Mouse (Mus musculus): ENCODE measurements around the gene Hes3. TPM values are rescaled to one million over a fixed set of nuclear protein-coding genes. Genes with fewer than 3 reads are reported as not detected.
A peak's percentile ranks its signal among the peaks of the same experiment; 100 is the strongest.

Gene Hes3
- total RNA-seq, 1 experiment from 2014 or later: not detected

GRCm38 (mm10) chr4:152286183-152286582 lies 5.3 kb downstream of the Hes3 start:
- ATAC-seq (ENCODE audit: extremely low read depth, insufficient number of reproducible peaks, low FRiP score, poor library complexity, severe bottlenecking): no peak

DNA sequence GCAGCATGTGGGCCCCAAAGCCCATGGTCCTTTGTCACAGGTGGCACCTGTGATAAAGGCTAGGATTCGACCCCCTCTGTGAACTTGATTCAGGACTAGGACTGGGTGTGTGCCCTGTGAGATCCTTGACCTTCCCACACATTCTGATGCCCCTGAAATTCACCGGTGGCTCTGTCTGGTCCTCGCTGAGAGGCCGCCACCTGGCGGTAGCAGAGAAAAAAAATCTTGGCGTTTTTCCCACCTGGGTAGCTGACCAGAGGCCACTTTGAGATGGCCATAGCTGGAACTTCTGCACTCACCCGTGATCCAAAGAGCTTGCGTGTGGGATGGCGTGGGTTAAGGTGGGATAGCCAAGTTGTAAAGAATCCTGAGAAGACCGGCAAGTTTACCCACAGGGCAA lies 6.0 kb downstream of the Hes3 start:
- no peak for ATAC-seq (ENCODE audit: extremely low read depth, insufficient number of reproducible peaks, low FRiP score, poor library complexity, severe bottlenecking)

DNA sequence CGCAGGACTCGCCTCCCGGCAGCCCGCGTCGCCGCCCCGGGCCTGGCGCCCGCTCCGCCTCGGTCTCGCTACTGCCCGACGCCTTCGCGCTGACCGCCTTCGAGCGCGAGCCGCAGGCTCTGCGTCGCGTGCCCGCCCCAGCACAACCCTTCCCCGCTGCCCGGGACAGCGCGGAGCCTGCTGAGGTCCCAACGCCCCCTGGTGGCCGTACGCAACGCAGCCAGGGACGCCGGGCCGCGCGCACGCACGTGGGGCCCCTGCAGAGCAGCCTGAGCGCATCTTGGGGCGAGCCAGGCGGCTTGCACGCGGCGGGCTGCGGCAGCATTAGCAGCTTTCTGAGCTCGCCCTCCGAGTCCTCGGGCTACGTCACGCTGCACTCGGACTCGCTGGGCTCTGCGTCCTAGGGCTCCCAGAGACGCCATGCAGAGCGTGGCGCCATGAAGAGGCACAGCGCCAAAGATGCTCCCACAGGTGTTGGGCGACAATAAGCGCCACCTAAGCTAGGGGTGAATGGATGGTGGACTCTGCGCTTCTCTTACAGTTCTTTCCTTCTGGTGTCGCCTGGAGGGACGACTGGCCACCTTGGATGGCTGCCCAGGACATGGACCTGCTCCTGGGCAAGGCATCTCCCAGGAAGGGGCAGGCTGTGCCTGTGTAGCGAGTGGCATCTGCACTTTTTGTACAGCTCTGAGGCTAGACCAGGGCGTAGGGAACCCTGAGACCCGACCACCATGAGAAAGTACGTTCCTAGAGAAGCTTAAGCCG lies 8.1 kb downstream of the Hes3 start:
- ATAC-seq (ENCODE audit: extremely low read depth, insufficient number of reproducible peaks, low FRiP score, poor library complexity, severe bottlenecking): peak; percentile 50; the same call in 1 of the 2 replicates

GRCm38 (mm10) chr4:152282721-152283120 lies 8.7 kb downstream of the Hes3 start:
- no peak for ATAC-seq (ENCODE audit: extremely low read depth, insufficient number of reproducible peaks, low FRiP score, poor library complexity, severe bottlenecking)

DNA sequence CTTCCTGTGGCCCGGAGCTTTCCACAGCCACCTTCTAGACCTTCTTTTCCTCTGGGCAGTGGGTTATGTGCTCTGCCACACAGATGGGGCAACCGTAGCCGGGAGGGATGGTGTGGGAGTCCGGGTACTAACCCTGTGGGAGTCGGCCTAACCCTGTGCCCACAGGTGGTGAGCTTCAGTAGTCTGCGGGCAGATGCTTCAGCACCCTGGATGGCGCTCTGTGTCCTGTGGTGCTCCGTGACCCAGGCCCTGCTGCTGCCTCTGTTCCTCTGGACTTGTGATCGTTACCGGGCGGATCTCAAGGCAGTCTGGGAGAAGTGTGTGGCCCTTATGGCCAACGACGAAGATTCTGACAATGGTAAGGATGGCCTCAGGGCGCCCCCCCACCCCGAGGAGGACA lies 9.9 kb downstream of the Hes3 start:
- ATAC-seq (ENCODE audit: extremely low read depth, insufficient number of reproducible peaks, low FRiP score, poor library complexity, severe bottlenecking): no peak

DNA sequence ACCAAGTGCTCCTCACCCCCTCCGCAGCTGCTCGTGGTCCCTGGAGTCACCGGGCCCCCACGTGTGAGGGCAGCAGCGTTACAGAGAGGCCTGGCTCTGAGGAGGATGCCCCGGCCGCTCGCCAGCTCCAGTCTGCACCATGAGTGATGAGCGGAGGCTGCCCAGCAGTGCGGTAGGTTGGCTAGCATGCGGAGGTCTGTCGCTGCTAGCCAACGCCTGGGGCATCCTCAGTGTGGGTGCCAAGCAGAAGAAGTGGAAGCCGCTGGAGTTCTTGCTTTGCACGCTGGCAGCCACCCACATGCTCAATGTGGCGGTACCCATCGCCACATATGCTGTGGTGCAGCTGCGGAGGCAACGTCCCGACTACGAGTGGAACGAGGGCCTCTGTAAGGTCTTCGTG lies 12.5 kb downstream of the Hes3 start:
- no peak for ATAC-seq (ENCODE audit: extremely low read depth, insufficient number of reproducible peaks, low FRiP score, poor library complexity, severe bottlenecking)

DNA sequence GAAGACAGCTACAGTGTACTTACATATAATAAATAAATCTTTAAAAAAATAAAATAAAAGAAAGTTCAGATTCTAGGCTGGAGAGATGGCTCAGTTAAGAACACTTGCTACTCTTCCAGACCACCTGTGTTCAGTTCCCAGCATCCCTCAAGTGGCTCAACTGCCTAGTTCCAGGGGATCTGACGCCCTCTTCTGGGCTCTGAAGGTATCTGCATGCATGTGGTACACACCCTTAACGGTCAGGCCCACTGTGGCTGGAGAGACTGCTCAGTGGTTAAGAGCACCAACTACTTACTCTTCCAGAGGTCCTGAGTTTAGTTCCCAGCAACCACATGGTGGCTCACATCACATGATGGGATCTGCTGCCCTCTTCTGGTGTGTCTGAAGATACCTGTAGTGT lies 13.5 kb downstream of the Hes3 start:
- no peak for ATAC-seq (ENCODE audit: extremely low read depth, insufficient number of reproducible peaks, low FRiP score, poor library complexity, severe bottlenecking)

DNA sequence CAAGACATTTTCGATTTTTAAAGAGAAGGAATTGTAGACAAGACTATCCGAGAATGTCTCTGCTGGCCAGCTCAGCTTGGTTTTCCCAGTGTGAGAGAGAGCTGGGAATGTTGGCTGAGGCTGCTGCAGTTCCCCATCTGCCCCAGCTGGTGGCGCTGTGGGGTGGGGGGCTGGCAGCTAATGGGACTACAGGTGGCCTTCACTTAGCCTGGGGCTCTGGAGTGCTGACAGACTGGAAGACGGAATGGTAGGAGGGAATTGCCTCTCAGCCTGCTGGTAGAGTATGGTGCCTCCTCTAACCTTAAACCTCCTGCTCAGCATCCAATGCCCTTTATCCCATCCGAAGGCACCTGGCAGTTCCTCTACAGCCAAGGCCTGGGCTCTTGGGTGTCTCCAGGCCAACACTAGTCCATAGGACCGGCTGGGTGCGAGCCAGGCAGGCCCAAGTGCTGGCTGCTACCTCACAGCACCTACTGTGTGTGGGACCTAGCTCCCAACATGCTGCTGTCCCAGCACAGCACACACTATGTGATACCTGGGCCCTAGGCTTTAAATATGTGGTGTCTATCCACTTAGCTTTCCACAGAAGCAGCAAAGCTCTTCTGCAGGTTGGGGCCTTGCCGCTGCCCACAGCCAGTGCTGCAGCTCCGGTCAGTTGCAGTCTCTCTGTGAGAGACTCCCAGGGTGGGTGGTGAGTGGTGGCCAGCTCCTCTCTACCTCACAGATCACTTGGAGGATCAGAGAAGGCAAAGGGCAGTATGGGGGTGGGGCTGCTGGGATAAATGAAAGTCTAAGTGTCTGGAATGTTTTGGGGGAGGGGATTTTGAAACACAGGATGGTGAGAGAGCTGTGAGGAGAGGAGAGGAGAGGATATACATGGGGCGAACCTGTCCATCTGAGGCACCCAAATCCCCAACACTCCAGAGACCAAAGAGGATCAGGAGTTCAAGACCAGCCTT lies 14.8 kb downstream of the Hes3 start:
- no peak for ATAC-seq (ENCODE audit: extremely low read depth, insufficient number of reproducible peaks, low FRiP score, poor library complexity, severe bottlenecking)

DNA sequence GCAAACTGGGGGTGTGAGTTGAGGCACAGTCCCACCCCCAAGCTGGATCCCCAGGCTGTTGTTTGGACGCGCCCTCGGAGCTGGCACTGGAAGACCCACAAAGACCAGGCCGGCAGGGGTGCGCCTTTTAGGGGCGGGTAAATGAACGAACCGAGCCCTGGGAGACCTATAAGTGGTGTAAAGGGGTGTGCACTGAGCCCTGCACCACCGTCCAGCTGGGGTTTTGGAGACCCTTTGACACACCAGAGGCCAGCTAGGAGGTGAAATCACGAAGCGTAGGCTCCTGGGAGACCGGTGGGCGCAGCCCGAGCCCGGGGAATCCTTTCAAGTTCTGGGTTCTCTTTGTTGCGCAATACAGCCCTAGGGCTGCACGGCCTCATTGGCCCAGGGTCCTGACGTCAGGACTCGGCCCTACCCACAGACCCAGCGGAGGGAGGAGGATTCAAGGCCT lies 16.8 kb downstream of the Hes3 start:
- ATAC-seq (ENCODE audit: extremely low read depth, insufficient number of reproducible peaks, low FRiP score, poor library complexity, severe bottlenecking): no peak

- ATAC-seq (ENCODE audit: extremely low read depth, insufficient number of reproducible peaks, low FRiP score, poor library complexity, severe bottlenecking): no peak
Observed at GRCm38 (mm10) chr4:152273621-152274236, 17.7 kb downstream of the Hes3 start, which contains the start of gene Gpr153. Gene Gpr153, plus strand, starts transcription at chr4:152274232.

DNA sequence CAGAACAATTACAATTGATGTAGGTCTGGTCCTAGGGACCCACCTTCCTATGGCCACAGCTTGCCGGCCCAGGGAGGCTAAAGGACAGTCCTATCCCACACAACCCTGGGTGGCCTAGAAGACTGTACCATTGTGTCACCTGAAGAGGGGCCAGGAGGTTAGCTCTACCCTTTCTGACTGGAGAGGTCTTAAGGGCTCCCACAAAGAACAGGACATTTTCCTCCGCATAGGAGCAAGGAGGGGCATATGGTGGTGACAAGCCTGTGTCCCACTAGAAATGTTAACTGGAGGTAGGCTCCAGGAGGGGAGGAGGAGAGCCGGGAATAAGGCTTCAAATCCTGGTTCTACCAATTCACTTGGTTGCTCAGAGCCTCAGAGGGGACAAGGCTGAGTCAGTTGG lies 18.3 kb downstream of the Hes3 start:
- ATAC-seq (ENCODE audit: extremely low read depth, insufficient number of reproducible peaks, low FRiP score, poor library complexity, severe bottlenecking): no peak

DNA sequence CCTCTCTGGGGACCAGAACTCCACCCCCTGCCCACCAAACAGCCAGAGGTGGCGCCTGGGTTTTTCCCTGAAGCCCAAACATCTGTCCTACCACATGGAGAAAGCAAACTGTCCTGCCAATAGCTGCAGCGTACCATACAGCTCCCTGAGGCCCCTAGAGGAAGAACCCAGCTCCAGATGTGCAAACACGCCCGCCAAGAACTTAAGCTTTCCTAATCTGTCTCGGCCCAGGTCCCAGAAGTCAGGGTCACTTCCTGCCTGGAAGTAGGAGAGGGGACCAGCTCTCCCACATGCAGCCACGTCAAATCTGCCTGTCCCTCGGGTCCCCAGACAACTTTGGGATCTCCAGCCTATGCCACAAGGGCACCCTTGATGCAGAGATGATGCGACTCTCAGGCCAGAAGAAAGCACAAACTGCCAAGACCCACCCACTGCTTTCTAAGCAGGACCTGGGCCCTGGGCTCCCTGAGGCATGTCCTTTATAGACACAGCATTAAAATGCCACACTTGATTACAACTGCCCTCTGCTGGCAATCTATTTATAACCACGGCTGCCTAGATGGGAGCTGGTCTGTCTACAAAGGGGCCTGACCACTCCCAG lies 18.9 kb downstream of the Hes3 start:
- ATAC-seq (ENCODE audit: extremely low read depth, insufficient number of reproducible peaks, low FRiP score, poor library complexity, severe bottlenecking): no peak

DNA sequence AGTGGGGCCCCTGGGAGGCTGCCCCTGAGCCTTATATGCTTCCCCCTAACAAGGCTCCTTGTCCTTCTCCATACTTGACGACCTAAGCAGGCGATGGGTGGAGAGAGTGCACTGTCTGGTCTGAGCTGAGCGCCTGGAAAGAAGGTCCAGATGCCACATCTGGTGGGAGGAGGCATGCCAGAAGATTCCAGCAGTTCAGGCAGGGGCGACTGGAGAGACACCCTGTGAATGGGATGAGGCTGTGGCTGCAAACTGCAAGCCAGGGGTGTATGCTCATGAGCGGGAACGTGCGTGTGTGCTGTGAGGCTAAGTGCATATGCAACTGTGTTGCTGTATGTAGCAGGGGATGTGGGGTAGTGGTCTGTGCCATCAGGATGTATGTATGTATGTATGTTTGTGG lies 19.5 kb downstream of the Hes3 start:
- ATAC-seq (ENCODE audit: extremely low read depth, insufficient number of reproducible peaks, low FRiP score, poor library complexity, severe bottlenecking): no peak

DNA sequence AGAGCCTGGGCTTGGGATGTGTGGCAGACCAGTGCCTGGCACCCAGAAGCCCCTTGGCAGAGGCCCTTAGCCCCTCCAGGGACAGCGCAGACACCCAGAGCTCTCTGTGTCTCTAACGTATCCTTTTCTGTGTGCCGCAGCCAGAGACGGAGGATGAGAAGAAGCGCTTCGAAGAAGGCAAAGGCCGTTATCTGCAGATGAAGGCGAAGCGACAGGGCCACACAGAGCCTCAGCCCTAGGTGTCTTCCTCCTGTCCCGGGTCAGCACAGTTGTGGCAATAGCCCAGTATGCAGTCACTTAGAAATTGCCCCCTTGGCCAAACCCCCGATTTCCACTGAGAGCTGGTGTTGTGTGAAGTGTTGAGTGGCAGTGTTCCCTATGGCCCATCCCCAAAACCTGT lies 20.1 kb downstream of the Hes3 start:
- ATAC-seq (ENCODE audit: extremely low read depth, insufficient number of reproducible peaks, low FRiP score, poor library complexity, severe bottlenecking): no peak

GRCm38 (mm10) chr4:152270599-152270998 lies 20.9 kb downstream of the Hes3 start:
- no peak for ATAC-seq (ENCODE audit: extremely low read depth, insufficient number of reproducible peaks, low FRiP score, poor library complexity, severe bottlenecking)

DNA sequence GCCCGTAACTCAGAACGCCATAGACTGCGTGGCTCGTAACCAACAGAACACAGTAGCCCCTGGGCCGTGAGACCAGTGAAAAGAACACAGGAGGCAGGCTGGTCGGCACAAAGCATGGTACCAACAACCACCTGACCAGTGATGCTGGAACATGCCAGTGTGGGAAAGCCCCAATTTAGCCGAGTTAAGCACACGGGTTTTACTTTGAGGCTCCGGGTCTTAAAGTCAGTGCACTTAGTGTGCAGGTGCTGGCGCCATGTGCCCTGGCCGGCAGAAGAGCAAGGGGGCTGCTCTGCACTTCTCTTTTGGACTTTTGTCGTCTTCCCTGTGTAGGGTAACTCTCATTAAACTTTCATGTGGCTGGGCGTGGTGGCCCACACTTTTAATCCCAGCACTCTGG lies 21.5 kb downstream of the Hes3 start:
- no peak for ATAC-seq (ENCODE audit: extremely low read depth, insufficient number of reproducible peaks, low FRiP score, poor library complexity, severe bottlenecking)

- no peak for ATAC-seq (ENCODE audit: extremely low read depth, insufficient number of reproducible peaks, low FRiP score, poor library complexity, severe bottlenecking)
Observed at GRCm38 (mm10) chr4:152267748-152268369, 23.6 kb downstream of the Hes3 start.

DNA sequence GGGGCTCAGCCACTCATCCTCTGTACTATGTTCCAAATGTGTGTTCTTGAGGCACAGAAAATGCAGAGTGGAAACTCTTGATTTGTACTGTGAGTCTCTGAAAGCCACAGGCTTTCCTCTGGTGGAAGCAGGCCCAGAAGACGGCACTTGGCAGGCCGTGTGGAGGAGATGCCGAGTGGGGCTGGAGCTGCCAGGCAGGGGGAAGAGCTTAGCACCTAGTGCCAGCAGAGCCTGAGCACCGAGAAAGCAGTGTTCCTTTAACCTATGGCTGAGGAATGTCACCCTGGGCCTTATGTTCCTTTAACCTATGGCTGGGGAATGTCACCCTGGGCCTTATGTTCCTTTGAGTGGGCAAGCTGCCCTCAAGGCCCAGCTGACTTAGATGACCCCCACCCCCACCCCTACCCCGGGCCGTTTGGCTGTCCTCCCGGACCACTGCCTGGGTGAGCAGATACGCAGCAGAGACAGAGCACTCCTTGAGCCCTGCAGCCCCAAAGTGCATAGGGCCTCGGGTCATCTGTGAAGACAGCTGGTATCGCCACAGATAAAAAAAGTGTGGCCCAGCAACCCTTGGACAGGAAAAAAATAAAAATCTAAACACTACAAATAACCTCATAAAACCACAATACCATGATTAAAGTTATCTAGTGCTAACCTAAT lies 25.1 kb downstream of the Hes3 start:
- no peak for ATAC-seq (ENCODE audit: extremely low read depth, insufficient number of reproducible peaks, low FRiP score, poor library complexity, severe bottlenecking)
